Mouse (Mus musculus) B cell, adult 62 days (primary cell): ENCODE results near the gene Vmn2r21. TPM values are rescaled to one million over a fixed set of nuclear protein-coding genes. Genes with fewer than 3 reads are reported as not detected.

Source experiments
- total RNA-seq: library from RNA; stranded (reverse); gene quantifications from 4 replicates; pipeline ENCODE4 v1.2.4, GENCODE M21; 2023

The Vmn2r21 gene
- not detected in 4 replicates for total RNA-seq

DNA sequence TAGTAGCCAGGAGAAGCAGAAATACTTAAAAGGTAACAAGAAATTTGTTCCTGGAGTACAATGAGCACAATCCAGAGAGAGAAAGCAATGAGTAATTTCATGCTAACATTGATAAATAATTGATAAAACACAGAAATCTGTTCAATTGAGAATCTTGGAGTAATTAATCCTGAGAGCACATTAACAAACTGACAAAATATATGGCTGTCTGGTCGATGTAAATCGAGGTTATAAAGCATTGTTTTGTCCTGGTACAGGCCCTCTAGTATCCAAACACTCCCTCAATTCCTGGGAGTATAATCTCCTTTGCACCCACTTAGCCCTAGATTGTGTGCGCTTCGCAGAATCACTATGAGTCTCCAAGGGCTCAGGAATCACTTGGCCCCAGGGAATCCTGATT lies at the start of gene Vmn2r21:
Gene Vmn2r21, minus strand, starts transcription at position 101 of the 400 bp plus-strand sequence.

Other genes starting within 250 kb of the Vmn2r21 start
- 0.73 TPM in 1 of 4 replicates, not detected in the others for gene Clec4e, start 243.5 kb downstream of the Vmn2r21 start, total RNA-seq
- not detected in 4 replicates for gene Vmn2r19, start 225.1 kb downstream of the Vmn2r21 start, total RNA-seq
- gene Vmn2r20, start 115.3 kb downstream of the Vmn2r21 start, total RNA-seq = not detected in 4 replicates
- not detected in 4 replicates for gene Vmn2r22, start 117.3 kb upstream of the Vmn2r21 start, total RNA-seq
- not detected in 4 replicates for gene Vmn2r23, start 169.3 kb upstream of the Vmn2r21 start, total RNA-seq
- 0.06 TPM in 1 of 4 replicates, not detected in the others for gene Vmn2r24, start 245.5 kb upstream of the Vmn2r21 start, total RNA-seq